22 mouse cellular contexts compared by ENCODE assay signal in genomic region chr4:134526220-134526619, GRCm38 (mm10). TPM values are rescaled to one million over a fixed set of nuclear protein-coding genes. Genes with fewer than 3 reads are reported as not detected.
DNase-seq lines count a peak whose midpoint lies in the region; ATAC-seq and TF ChIP-seq lines count a peak whose summit lies in the region.
"Had no signal": no experiment of that assay in that cellular context is flagged by ENCODE, and none has a peak within 500 bp of the region (broad histone marks: within the 10 kb centered on the region; RNA-seq: fewer than 3 reads in every experiment).

No protein-coding gene starts in this region.

- no peak for ATAC-seq in hindbrain, embryonic 13.5 days (ENCODE audit: low FRiP score)
- no peak for ATAC-seq in liver, embryonic 12.5 days
- peak; percentile 74 for ATAC-seq in megakaryocyte progenitor cell, adult 5-6 weeks (replicated peaks; ENCODE audit: poor library complexity)
- ATAC-seq: forebrain, postnatal 0 days; hindbrain, postnatal 0 days; intestine, embryonic 16.5 days; midbrain, embryonic 15.5 days; Patski had no signal

- DNase-seq in hindbrain, embryonic 10.5 days (ENCODE audit: low spot score) = no peak
- DNase-seq in frontal cortex, adult 2 months (ENCODE audit: extremely low spot score in 1 of 2, low spot score in 1 of 2) = no peak
- no peak for DNase-seq in cerebellum, adult 9-10 months
- DNase-seq: cerebellum, adult 18-20 months; cerebellum, postnatal 36 days; forebrain, postnatal 0 days; gastrocnemius, postnatal 36 days; kidney, adult 9 months; kidney, postnatal 14 days; thymus, adult 2 months had no signal

- no peak overlapping the region for H3K9ac ChIP-seq in hindbrain, embryonic 13.5 days
- no peak overlapping the region for H3K9ac ChIP-seq in liver, embryonic 12.5 days
- H3K9ac ChIP-seq: forebrain, postnatal 0 days; heart, embryonic 15.5 days; liver, embryonic 14.5 days; midbrain, embryonic 15.5 days had no signal

- no peak overlapping the region for H3K4me2 ChIP-seq in hindbrain, embryonic 13.5 days
- H3K4me2 ChIP-seq in liver, embryonic 12.5 days = no peak overlapping the region
- H3K4me2 ChIP-seq: heart, embryonic 15.5 days; midbrain, embryonic 15.5 days had no signal

- peaks cover 66% of the 10 kb centered on the region for H3K36me3 ChIP-seq in hindbrain, embryonic 13.5 days
- H3K36me3 ChIP-seq in hindbrain, embryonic 10.5 days = peaks cover 100% of the 10 kb centered on the region
- H3K36me3 ChIP-seq in liver, embryonic 12.5 days = peaks cover 100% of the 10 kb centered on the region

- 82% methylated on average over 5 of the region's 5 CpGs for WGBS in hindbrain, embryonic 13.5 days
- 87% methylated on average over 5 of the region's 5 CpGs for WGBS in hindbrain, embryonic 10.5 days
- WGBS in bone marrow, adult 2 months = 31% methylated on average over 5 of the region's 5 CpGs
- 46% methylated on average over 5 of the region's 5 CpGs for WGBS in liver, embryonic 12.5 days (ENCODE audit: insufficient replicate concordance)

- TF ChIP-seq CTCF in bone marrow, adult 2 months (IDR thresholded peaks at IDR 0.05; ENCODE audit: control insufficient read depth, insufficient read depth, low read length) = no peak

- H3K9me3 ChIP-seq in hindbrain, embryonic 13.5 days = no peaks in the 10 kb centered on the region
- H3K9me3 ChIP-seq in hindbrain, embryonic 10.5 days = no peaks in the 10 kb centered on the region
- H3K9me3 ChIP-seq in liver, embryonic 12.5 days (replicated peaks) = no peaks in the 10 kb centered on the region
- H3K9me3 ChIP-seq: heart, embryonic 15.5 days; midbrain, embryonic 15.5 days had no signal

- peak overlapping the region; percentile 60; the same call in 1 of the 2 replicates for H3K27ac ChIP-seq in hindbrain, embryonic 13.5 days
- H3K27ac ChIP-seq in hindbrain, embryonic 10.5 days = no peak overlapping the region
- peak overlapping the region; percentile 11; the same call in 1 of the 2 replicates for H3K27ac ChIP-seq in bone marrow, adult 2 months (ENCODE audit: control insufficient read depth, insufficient read depth, low read depth, low read length, poor library complexity)
- H3K27ac ChIP-seq in liver, embryonic 12.5 days = peak overlapping the region; percentile 60; the same call in 1 of the 2 replicates
- H3K27ac ChIP-seq: heart, embryonic 15.5 days; hindbrain, postnatal 0 days; liver, embryonic 14.5 days; midbrain, embryonic 15.5 days had no signal

- no peaks in the 10 kb centered on the region for H3K27me3 ChIP-seq in hindbrain, embryonic 13.5 days
- H3K27me3 ChIP-seq in hindbrain, embryonic 10.5 days (ENCODE audit: insufficient read depth, poor library complexity, severe bottlenecking) = no peaks in the 10 kb centered on the region
- no peaks in the 10 kb centered on the region for H3K27me3 ChIP-seq in liver, embryonic 12.5 days (replicated peaks)
- H3K27me3 ChIP-seq: heart, embryonic 15.5 days; midbrain, embryonic 15.5 days; Patski had no signal

- TF ChIP-seq POLR2A in bone marrow, adult 2 months (IDR thresholded peaks at IDR 0.05; ENCODE audit: borderline replicate concordance, control insufficient read depth, low read depth, low read length) = no peak

- no peak overlapping the region for H3K4me3 ChIP-seq in hindbrain, embryonic 13.5 days
- no peak overlapping the region for H3K4me3 ChIP-seq in hindbrain, embryonic 10.5 days
- no peak overlapping the region for H3K4me3 ChIP-seq in bone marrow, adult 2 months (replicated peaks; ENCODE audit: control insufficient read depth, low read depth, low read length)
- no peak overlapping the region for H3K4me3 ChIP-seq in liver, embryonic 12.5 days
- H3K4me3 ChIP-seq: heart, embryonic 15.5 days; midbrain, embryonic 15.5 days; myocyte had no signal

- H3K4me1 ChIP-seq in hindbrain, embryonic 13.5 days (replicated peaks) = no peaks in the 10 kb centered on the region; the same call in 1 of the 2 replicates
- H3K4me1 ChIP-seq in hindbrain, embryonic 10.5 days (replicated peaks) = no peaks in the 10 kb centered on the region
- peaks cover 2% of the 10 kb centered on the region; the same call in 1 of the 2 replicates for H3K4me1 ChIP-seq in bone marrow, adult 2 months (ENCODE audit: control insufficient read depth, insufficient read depth, low read length)
- peaks cover 29% of the 10 kb centered on the region for H3K4me1 ChIP-seq in liver, embryonic 12.5 days
- H3K4me1 ChIP-seq: heart, embryonic 15.5 days; midbrain, embryonic 15.5 days had no signal

RNA-seq across cellular contexts. Expression of gene Mtfr1l, which starts 9.0 kb away (rescaled TPM):
- 160 and 163 TPM in 2 replicates for polyA plus RNA-seq in hindbrain, embryonic 13.5 days (2015; fragmentation: Nextera tagmentation; extraction: Ambion mirVana)
- polyA plus RNA-seq in hindbrain, embryonic 10.5 days (2016; fragmentation: Nextera tagmentation; extraction: Ambion mirVana) = 115 and 125 TPM in 2 replicates
- 35.3 and 57.2 TPM in 2 replicates for polyA plus RNA-seq in bone marrow, adult 2 months (2011; ENCODE audit: insufficient read depth, insufficient read length, low replicate concordance, missing spikeins)
- polyA plus RNA-seq in liver, embryonic 12.5 days (2016; fragmentation: Nextera tagmentation; extraction: Ambion mirVana) = 69.3 and 72.1 TPM in 2 replicates
- total RNA-seq in megakaryocyte progenitor cell, adult 5-6 weeks (2015) = 59.1 and 69.8 TPM in 2 replicates
- total RNA-seq in megakaryocyte progenitor cell, adult 5-6 weeks (2017) = 42.7 and 51.0 TPM in 2 replicates
- 135 and 139 TPM in 2 replicates for polyA plus RNA-seq in frontal cortex, adult 2 months (2012; rRNA removed)

RNA-seq across cellular contexts. Expression of gene Aunip, which starts 15.4 kb away (rescaled TPM):
- 2.6 and 2.8 TPM in 2 replicates for polyA plus RNA-seq in hindbrain, embryonic 13.5 days (2015; fragmentation: Nextera tagmentation; extraction: Ambion mirVana)
- polyA plus RNA-seq in hindbrain, embryonic 10.5 days (2016; fragmentation: Nextera tagmentation; extraction: Ambion mirVana) = 19.3 and 25.9 TPM in 2 replicates
- 9.5 and 13.9 TPM in 2 replicates for polyA plus RNA-seq in bone marrow, adult 2 months (2011; ENCODE audit: insufficient read depth, insufficient read length, low replicate concordance, missing spikeins)
- polyA plus RNA-seq in liver, embryonic 12.5 days (2016; fragmentation: Nextera tagmentation; extraction: Ambion mirVana) = 26.9 and 27.6 TPM in 2 replicates
- 11.8 and 14.6 TPM in 2 replicates for total RNA-seq in megakaryocyte progenitor cell, adult 5-6 weeks (2015)
- 24.3 and 30.6 TPM in 2 replicates for total RNA-seq in megakaryocyte progenitor cell, adult 5-6 weeks (2017)
- polyA plus RNA-seq in frontal cortex, adult 2 months (2012; rRNA removed) = 0.50 TPM in 1 of 2 replicates, not detected in the other
- total RNA-seq: neutrophil, adult 5-6 weeks had no signal

RNA-seq across cellular contexts. Expression of gene Selenon, which starts 25.7 kb away (rescaled TPM):
- 9.5 and 11.0 TPM in 2 replicates for polyA plus RNA-seq in hindbrain, embryonic 13.5 days (2015; fragmentation: Nextera tagmentation; extraction: Ambion mirVana)
- polyA plus RNA-seq in hindbrain, embryonic 10.5 days (2016; fragmentation: Nextera tagmentation; extraction: Ambion mirVana) = 8.6 and 10.3 TPM in 2 replicates
- 7.1 and 8.4 TPM in 2 replicates for polyA plus RNA-seq in bone marrow, adult 2 months (2011; ENCODE audit: insufficient read depth, insufficient read length, low replicate concordance, missing spikeins)
- 12.5 and 14.1 TPM in 2 replicates for polyA plus RNA-seq in liver, embryonic 12.5 days (2016; fragmentation: Nextera tagmentation; extraction: Ambion mirVana)
- 31.0 and 32.8 TPM in 2 replicates for total RNA-seq in megakaryocyte progenitor cell, adult 5-6 weeks (2015)
- 6.0 and 7.0 TPM in 2 replicates for total RNA-seq in megakaryocyte progenitor cell, adult 5-6 weeks (2017)
- polyA plus RNA-seq in frontal cortex, adult 2 months (2012; rRNA removed) = 16.4 and 19.4 TPM in 2 replicates

RNA-seq across cellular contexts. Expression of gene Paqr7, which starts 29.7 kb away (rescaled TPM):
- 20.2 and 21.5 TPM in 2 replicates for polyA plus RNA-seq in hindbrain, embryonic 13.5 days (2015; fragmentation: Nextera tagmentation; extraction: Ambion mirVana)
- polyA plus RNA-seq in hindbrain, embryonic 10.5 days (2016; fragmentation: Nextera tagmentation; extraction: Ambion mirVana) = 3.1 and 4.3 TPM in 2 replicates
- 10.2 and 10.8 TPM in 2 replicates for polyA plus RNA-seq in bone marrow, adult 2 months (2011; ENCODE audit: insufficient read depth, insufficient read length, low replicate concordance, missing spikeins)
- polyA plus RNA-seq in liver, embryonic 12.5 days (2016; fragmentation: Nextera tagmentation; extraction: Ambion mirVana) = 6.5 and 7.2 TPM in 2 replicates
- 5.2 and 7.3 TPM in 2 replicates for total RNA-seq in megakaryocyte progenitor cell, adult 5-6 weeks (2015)
- 11.1 and 13.5 TPM in 2 replicates for total RNA-seq in megakaryocyte progenitor cell, adult 5-6 weeks (2017)
- polyA plus RNA-seq in frontal cortex, adult 2 months (2012; rRNA removed) = 60.0 and 65.6 TPM in 2 replicates

RNA-seq across cellular contexts. Expression of gene Stmn1, which starts 58.1 kb away (rescaled TPM):
- polyA plus RNA-seq in hindbrain, embryonic 13.5 days (2015; fragmentation: Nextera tagmentation; extraction: Ambion mirVana) = 6,917 and 6,921 TPM in 2 replicates
- polyA plus RNA-seq in hindbrain, embryonic 10.5 days (2016; fragmentation: Nextera tagmentation; extraction: Ambion mirVana) = 2,849 and 3,914 TPM in 2 replicates
- polyA plus RNA-seq in bone marrow, adult 2 months (2011; ENCODE audit: insufficient read depth, insufficient read length, low replicate concordance, missing spikeins) = 297 and 423 TPM in 2 replicates
- polyA plus RNA-seq in liver, embryonic 12.5 days (2016; fragmentation: Nextera tagmentation; extraction: Ambion mirVana) = 558 and 570 TPM in 2 replicates
- 794 and 868 TPM in 2 replicates for total RNA-seq in megakaryocyte progenitor cell, adult 5-6 weeks (2015)
- 1,207 and 1,242 TPM in 2 replicates for total RNA-seq in megakaryocyte progenitor cell, adult 5-6 weeks (2017)
- 976 and 1,019 TPM in 2 replicates for polyA plus RNA-seq in frontal cortex, adult 2 months (2012; rRNA removed)
